Mouse (Mus musculus) brain, embryonic 18.5 days (tissue): ENCODE measurements at regions not wholly inside any gene's neighbourhood (a gene's known extent, or its start where the extent isn't known, plus 50 kb on each side); places are given as distances from the start of the nearest gene placed in this dataset.

Experiments used
- DNase-seq: peaks from one replicate; pipeline ENCODE4 v3.0.0-alpha.2; 2012; ENCODE audit warnings: low read depth, low spot score

- peak; percentile 12 for DNase-seq
These were observed 172.9 kb upstream of the Phactr1 start for GRCm38 (mm10) chr13:42507535-42507934.

- DNase-seq: no peak
These were observed 161.7 kb upstream of the Phactr1 start for GRCm38 (mm10) chr13:42518686-42519085.

GRCm38 (mm10) chr13:42522553-42522952 lies 157.9 kb upstream of the Phactr1 start:
- no peak for DNase-seq

DNA sequence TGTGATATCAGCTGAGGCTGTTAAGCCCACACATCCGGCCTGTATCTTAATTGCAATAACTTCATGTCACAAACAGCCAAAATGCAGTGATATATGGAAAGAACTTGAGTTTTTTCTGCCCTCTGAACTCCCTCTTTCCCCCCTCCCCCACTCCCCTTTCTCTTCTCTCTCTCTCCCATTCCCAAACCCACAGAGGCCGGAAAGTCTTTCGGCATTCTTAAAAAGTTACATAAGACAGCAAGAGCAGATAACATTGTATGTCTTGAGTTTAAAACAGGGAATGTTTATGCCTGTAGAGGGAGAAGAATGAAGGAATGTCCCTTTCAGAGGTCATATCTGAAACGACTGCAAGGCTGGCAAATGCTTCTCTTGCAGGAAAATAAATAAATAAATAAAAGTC lies 154.3 kb upstream of the Phactr1 start:
- no peak for DNase-seq

DNA sequence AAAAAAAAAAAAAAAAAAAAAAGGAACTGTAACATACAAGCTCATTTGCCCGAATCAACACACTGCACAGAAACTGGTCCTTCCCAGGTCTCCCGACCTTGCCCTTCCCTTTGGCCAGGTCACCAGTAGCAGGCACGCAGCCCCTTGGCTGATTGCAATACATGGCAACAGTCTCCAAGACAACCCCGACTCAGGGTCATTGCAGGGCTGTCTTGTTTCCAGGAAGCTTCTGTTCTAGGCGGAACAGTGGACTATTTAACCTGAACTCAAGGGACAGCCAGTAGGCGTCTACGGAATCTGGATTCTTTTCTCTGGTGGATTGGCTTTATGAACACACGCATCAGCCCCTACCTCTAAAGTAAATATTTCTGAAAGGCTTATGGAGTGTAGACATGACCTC lies 153.5 kb upstream of the Phactr1 start:
- no peak for DNase-seq

- no peak for DNase-seq
These were observed 152.3 kb upstream of the Phactr1 start for GRCm38 (mm10) chr13:42528169-42528568.

- DNase-seq: no peak
These were observed 143.8 kb upstream of the Phactr1 start for GRCm38 (mm10) chr13:42536501-42537210.

DNA sequence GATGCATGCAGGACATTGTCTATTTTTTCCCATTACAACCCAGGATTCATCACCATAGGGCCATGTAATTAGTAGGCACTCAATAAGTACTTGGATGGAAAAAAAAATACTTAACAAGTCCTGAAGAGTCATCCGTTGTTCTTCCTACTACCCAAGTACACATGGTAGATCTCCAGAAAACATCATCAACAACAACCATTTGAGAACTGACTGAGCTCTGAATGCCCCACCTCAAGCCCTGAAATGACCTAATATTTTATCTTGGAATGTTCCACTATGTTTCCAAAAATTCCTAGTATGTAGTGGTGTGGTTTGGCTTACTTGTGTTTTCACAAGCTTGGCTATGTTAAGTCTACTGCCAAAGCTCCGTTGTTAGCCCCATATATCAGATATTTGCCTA lies 142.4 kb upstream of the Phactr1 start:
- DNase-seq: no peak

- no peak for DNase-seq
These were observed 135.8 kb upstream of the Phactr1 start for GRCm38 (mm10) chr13:42544536-42545094.

DNA sequence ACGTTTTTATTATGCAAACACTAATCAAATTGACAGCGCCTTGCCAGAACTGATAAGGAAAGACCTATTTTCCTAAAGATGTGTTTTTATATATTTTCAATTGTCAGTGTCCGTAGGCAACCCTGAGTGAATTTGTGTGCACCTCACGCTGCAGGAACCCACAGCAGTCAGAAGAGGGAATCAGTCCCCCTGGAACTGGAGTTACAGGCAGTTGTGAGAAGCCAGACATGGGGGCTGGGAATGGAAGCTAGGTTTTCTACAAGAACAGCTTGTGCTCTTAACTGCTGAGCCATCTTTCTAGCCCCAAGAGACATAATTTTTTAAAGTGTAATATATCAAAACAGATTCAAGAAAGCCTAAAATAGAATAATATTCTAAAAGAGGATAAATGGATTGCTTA lies 134.0 kb upstream of the Phactr1 start:
- DNase-seq: peak; percentile 4

GRCm38 (mm10) chr13:42546851-42547250 lies 133.6 kb upstream of the Phactr1 start:
- no peak for DNase-seq

GRCm38 (mm10) chr13:42549021-42549559 lies 131.3 kb upstream of the Phactr1 start:
- no peak for DNase-seq

GRCm38 (mm10) chr13:42554961-42555360 lies 125.5 kb upstream of the Phactr1 start:
- no peak for DNase-seq

GRCm38 (mm10) chr13:42558526-42558925 lies 121.9 kb upstream of the Phactr1 start:
- DNase-seq: no peak

DNA sequence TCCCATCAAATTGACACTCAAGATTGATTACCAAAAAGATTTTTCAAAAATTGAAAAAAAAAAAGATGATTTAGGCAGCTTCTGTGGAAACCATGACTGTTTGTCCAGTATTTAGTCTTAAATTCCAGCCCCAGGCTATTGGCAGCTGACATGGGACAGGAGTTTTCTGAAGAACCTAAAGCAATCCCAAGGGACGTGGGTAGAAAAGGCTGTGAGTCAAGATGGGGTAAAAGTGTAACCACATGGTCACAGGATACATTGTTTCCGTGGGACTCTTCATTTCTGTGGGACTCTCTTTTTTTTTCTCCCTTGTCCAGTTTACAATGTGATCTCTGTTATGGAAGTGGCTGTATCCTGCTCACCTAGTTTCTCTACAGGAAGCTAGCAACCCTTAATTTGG lies 119.0 kb upstream of the Phactr1 start:
- DNase-seq: no peak

DNA sequence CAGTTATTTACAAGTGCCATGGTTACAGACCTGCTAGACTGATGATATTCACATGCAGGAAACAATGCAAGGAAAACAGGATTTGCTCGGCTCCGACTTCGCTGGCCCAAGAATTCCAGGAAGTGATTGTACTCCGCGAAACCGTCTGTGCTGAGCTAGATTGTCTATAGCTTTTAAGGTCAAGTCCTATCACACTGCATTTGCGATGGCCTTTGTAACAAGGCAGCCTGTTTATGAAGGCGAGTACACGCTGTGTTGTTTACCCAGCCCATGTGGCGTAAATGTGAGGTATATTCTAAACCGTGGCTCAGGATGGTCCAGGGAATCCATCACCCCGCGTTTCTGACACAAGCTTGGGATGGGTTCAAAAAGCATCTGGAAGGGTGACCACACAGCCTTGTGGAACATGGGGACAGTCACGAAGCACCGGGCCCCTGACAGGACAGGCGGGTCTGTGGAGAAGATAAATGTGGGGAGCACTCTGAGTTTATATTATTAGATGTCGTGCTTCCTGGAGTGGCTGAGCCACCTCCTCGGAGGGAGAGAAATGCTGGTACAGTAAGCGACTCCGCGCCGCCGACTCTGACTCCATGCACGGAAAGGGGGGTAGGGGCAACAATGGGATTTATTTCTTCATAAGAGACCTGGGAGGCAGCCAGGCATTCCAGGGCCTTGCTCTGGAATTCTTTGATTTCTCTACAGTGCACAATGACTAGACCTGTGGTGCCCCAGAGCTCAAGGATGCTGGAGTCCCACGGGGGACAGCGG lies 114.9 kb upstream of the Phactr1 start:
- DNase-seq: no peak

DNA sequence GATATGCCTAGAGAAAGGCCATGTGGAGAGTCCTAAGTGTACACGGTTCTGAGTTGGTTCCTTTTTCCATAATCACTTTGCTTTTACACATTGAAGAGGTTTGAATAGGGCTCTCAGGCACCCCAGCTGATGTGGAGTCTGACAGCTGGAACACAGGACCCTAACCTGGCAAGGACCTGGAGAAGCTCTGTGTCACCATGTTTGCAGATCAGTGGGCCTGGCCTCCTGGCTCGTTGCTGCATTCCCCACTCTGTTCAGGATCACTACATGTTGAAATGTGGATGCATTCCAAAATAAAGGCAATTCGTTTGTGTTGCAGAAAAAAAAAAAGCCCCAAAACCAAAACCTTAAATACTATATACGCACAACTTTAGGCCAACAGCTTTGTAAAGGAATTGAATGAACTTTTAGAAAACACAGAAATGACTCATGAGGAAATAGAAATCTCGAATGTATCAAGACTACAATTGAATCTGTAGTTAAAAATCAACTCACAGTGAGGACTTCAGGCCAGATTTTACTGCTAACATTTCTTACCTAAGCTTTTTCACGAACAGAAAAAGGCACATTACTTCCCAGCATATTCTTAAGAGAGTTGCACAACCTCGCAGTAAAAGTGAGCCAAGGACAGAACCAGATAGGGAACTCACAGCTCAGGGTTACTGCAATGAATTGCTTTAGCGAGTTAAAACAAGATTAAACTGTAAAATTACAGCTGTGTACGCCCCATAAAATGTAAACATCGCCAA lies 109.6 kb upstream of the Phactr1 start:
- DNase-seq: no peak

GRCm38 (mm10) chr13:42574189-42574588 lies 106.2 kb upstream of the Phactr1 start:
- DNase-seq: no peak

GRCm38 (mm10) chr13:42575725-42576426 lies 104.5 kb upstream of the Phactr1 start:
- DNase-seq: peak; percentile 59

- DNase-seq: no peak
These were observed 101.0 kb upstream of the Phactr1 start for GRCm38 (mm10) chr13:42579471-42579870.

DNA sequence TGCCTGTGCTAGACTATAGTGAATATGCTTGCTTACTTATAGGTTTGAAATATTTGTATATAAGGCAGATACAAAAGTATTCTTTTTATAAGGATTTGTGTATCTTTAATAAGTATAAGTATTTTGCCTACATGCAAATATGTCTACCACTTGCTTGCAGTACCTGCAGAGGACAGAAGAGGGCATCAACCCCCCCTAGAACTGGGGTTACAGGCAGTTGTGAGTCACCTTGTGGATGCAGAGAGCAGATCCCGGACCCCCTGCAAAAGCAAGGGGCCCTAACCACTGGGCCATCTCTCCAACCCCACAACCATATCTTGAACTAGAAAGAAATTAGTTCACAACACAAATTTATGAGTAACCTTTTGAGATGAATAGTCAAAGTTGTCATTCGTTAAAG lies 91.3 kb upstream of the Phactr1 start:
- no peak for DNase-seq
